Mouse (Mus musculus) neural tube, embryonic 10.5 days (tissue): ENCODE results near the gene Foxn3.
A peak's percentile ranks its signal among the peaks of the same experiment; 100 is the strongest.
"Not testable (repeated sequence)": the region's sequence is repeated elsewhere in the genome, so short reads cannot be mapped to it uniquely, and the experiment has no call there.

Experiments
- DNase-seq: peaks from one replicate; pipeline ENCODE4 v3.0.0-alpha.2; 2017; ENCODE audit warnings: low spot score; ENCODE audit errors: extremely low spot score

Gene Foxn3

DNA sequence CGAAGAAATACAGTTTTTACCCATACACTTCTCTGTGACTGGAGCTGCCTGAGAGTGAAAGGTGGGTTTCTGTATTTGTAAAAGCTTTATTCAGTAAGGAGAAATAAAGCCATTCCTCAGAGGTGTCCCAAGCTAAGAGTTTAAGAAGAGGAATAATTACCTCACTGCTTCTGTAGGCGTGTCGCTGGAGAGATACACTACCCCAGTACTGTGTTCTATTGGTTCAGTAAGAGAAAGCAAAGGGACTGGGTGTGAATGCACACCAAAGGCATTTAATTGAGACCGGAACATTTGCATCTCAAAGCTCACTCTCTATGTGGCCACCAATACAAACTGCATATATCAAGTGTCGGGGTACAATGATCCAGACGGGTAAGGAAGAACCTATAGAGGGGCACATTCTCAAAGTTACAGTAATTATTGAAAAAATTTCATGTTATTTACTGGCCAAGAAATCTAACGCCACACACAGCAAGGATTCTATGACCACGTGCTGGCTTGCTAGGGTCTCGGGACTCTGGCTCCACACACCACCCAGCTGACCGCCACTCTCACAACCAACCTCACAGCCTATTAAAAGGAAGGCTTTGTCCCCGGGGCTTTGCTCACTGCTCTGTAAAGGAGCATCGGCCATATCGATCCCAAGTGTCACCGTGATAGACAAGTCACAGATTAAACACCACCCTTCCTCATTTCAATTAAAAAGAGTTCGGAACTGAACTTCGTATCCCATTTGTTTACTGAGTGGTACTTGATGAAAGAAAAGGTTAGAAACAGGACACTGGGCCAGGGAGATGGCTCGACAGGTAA lies 333.2 kb downstream of the Foxn3 start:
- no peak for DNase-seq

DNA sequence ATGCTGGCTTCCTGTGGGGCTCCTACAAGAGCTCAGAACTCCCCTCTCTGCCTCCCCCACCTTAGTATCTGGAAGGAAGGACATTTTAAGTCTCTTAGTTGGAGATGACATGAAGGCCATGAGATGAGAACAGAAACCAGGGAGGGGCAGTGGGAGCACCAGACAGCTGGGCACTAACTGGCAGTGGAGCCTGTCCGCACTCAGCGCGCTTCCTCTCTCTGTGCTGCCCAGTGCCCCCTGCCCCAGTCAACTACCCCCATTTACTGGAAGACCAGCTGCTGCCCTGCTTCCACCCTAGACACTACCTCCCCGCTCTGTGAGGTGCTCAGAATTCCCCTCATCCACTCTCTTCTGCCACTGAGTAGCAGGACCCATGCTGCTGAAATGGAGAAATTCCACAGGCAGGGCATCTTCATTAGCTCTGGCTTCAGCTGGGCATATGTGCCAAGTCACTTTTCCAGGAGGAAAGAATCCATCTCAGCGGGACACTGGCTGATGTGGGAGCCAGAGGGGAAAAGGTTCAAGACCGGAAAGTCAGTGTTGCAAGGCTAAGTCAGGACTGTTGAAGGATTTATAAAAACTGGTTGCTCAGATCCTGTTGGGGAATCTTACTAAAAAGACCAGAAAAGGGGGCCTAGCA lies 335.9 kb downstream of the Foxn3 start:
- DNase-seq: no peak

DNA sequence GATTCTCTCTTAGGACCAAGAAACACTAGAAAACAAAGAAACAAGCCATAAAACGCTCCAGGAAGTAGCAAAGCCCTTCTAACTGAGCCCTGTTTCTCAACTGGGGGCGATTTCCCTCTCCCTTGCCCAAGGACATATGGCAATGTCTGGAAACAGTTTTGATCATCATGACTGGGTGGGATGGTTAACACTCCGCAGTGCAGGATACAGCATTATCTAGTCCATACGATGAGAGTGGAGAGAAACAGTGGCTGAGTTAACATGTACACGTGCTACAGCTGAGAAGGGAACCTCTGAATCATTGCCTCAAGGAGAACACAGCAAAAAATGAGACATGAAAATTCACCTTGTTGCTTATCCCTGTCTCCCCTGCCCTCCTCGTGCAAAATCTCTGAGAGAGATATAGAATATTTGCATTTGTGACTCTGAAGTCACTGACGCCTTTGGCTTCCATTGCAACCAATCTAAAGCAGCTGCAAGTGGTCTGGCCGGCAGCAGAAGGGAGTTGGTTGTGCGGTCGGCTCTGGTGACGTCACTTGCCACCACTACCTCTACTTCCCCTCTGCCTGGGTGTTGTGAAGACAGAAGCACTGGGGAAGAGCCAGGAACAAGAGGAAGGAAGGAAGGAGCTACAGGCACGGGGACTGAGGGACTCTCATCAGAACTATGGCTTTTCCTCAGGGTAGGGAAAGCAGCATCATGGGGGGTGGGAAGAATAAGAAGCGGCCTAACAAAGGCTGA lies 338.3 kb downstream of the Foxn3 start:
- no peak for DNase-seq

DNA sequence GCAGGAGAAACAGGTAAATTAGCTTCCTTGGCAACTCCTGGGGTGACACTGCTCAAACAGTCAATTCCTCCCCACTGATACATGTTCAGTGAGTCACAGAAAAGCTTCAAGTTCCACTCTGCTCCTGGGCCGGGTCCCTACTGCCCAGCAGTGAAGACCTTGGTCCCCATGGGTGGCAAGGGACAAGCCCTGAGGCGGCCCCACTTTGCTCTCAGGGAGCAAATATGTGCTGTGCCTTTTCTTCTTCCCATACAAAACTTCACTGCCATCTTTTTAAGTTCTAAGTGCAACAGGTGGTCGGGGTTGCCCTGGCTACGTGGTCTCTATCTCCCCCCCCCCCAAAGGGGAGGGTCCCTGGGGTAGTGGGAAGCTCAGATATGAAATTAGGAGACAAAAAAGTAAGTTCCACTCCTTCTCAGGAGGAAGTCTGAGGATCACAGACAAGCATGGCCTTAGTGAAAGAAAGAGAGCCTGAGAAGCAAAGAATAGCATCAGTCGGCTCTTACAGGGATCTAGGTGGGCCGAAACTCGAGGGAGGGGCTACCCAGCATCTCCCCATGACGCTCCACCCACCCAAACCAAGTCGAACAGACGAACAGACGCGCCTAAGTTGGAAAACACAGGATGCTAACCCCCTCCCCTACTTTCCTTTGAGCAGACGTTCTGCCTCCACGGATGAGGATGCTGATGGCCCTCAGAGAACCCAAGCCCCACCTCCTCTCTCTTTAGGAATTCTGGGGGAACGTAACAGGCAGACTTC lies 342.1 kb downstream of the Foxn3 start:
- no peak for DNase-seq

DNA sequence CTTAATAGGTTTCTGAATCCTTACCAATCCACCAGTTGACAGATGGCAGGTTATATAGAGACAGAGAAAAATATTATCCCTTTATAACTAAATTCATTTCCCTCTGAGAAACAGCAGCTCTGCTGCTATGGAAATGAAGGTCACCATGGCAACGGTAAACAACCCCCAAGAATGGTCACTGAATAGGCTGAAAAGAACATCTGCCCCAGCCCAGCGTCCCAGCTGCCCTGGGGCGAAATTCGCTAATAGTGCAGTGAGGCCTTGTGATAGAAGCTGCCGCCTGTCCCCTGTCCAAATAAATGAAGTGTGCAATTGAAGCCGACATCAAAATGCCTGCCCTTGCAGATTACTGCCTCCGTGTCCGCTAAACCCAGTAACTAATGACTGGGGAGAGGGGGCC lies 343.0 kb downstream of the Foxn3 start:
- DNase-seq: peak; percentile 77

DNA sequence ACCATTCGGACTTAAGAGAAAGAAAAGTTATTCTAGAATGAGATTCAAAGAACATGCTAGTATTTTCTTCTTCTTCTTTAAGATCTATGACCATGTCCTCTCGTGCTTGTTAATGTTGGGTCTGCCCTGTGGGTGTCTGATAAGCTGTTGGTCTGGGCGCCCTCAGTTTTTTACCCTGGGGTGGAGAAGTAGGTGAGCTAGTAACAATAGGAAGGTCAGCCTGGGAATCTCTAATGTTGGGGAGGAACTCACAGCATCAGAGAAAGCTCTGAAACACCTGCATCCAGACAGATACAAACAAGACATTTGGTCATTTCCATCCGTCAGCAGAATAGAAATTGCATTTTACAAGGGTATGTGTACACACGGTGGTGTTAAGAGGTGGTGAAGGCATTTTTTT lies 343.6 kb downstream of the Foxn3 start:
- no peak for DNase-seq

DNA sequence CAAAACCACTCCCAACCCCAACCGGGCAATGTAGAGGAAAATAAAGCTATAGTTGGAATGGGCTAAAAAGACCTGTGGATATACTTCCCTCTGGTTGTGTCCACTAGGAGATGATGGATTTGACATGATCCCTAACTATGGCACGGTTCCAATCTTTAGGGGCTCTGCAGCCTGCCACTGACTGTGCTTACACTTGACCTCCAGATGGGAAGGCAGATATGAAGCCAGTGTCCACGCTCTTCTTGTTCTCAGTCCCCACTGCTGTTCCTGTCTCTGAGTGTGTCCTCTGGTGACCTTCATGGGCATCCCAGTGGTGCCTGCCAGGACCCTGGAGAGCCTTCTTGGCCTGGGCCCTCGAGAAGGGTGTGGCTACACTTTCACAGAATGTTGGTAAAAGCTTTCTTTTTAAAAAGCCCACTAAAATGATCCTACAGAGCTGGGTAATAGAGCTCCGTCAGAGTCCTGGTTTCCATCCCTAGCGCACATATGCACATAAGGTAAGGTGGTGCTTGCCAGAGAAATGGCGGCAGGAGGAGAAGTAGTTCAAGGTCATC lies 346.2 kb downstream of the Foxn3 start:
- DNase-seq: no peak

DNA sequence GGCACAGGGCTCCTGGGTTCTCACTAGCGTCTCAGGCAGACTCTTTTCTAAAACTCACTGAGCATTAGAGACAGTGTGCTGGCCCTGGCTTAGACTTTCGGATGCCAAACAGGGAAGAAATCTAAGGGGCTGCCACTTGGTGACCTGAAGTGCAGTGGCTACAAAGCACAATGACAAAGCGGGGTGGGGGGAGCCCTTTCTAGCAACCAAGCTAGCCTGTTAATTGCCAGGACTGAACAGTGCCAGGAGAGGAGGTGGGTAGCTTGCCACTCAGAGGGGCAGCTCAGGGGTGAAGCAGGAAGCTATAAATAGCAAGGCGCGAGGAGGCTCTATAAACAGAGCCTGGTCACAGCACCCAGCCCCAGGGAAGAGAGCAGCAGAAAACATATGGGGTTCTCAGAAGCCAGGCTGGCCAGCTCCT lies 347.0 kb downstream of the Foxn3 start:
- DNase-seq: no peak

DNA sequence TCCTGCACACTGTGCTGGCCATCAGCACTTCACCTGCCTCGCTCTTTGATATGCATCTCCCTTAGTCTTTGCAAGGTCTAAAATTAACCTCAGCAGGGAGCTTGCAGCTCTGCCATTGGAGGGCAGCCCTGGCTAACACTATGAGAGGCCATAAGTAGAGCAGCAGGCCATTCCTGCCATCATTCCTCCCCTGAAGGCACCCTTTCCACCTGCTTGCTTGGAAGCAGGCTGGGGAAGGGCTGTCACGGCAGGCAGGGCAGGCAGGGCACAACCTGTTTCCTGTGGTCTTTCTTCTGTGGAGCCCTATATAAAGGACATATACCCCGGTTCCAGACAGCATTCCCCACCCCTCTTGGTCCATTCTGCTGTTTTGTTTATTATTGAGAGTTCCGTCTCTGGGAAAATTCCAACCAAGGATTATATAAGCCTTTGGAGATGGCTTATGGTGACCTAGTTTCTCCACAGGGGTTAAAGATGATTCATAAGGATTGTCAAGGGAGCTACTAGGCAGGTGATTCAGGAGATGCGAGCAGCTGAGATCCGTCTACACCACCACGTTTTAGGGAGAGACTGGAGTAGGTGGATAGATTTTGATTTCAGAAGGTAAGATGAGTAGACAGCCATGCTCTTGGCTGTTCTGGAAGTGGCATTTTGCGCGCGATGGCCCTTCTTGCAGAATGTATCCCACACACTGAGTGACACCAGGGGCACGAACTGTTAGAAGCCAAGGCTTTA lies 347.7 kb downstream of the Foxn3 start:
- DNase-seq: no peak

DNA sequence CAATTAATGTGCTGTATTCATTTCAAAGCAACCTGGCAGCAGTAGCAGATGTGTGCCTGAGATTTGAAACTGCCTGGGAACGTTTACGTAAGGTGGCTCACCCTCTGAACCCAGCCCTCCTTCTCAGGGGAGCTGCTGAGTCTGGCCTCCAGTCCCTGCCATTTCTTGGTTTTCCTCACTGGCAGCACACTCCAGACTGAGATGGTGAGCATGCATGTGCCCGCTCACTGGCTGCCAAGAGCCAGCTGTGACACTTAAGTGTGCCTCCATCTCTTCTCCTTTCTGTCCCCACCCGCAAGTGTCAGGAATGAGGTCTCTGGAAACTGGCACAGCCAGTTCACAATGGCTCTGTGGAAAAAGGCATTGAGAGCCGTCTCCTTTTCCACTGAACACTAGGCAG lies 349.3 kb downstream of the Foxn3 start:
- no peak for DNase-seq

DNA sequence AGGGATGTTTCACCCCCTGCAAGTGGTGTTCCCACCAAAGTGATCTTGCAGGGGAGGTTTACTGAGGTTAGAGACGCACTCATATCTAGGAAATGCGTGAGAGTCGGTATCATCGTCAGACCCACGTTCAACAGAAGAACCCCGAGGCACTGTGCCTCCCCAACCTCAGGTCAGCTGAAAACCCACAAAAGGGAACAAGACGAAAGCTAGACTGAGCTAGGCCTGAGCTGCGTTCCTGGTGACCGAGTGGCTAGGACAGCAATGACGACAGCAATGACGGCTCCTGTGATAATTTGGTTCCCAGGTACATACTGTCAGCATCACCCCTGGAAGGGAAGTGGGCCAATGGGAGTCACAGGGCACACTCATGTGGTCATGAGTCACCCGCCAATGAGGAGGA lies 350.2 kb downstream of the Foxn3 start:
- DNase-seq: no peak

DNA sequence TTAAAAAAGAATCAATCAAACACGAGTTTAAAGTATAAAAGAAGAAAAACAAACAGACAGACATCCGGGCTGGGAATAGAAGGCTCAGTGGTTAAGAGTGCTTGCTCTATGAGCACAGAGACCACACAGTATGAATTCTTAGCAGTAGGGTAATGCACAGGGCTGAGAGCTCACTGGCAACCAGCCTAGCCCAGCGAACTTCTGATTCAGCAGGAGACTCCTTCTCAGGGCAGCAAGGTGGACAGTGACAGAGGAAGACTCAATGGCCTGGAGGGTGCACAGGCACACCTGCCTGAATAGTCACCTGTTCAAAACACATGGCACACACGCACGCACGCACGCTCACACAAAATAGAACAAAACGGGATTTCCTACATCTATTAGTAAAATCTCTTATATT lies 353.6 kb downstream of the Foxn3 start:
- DNase-seq: no peak

DNA sequence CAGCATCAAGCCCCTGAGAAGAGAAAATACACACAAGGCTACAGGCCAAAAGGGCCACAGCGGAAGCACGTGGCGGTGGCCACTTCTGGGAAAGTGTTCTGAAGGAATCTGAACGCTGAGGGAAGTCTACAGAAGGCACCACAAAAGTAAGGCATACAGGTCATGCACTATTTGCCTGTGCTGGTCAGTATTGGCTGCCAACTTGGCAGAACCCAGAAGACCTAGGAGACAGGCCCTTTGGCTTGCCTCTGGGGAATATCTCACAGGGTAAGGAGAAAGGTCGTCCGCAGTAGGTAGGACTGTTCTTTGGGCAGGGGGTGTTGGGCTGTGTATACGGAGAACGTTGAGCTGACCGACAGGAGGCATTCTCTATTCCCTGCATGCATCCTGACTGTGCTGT lies 355.1 kb downstream of the Foxn3 start:
- DNase-seq: no peak

DNA sequence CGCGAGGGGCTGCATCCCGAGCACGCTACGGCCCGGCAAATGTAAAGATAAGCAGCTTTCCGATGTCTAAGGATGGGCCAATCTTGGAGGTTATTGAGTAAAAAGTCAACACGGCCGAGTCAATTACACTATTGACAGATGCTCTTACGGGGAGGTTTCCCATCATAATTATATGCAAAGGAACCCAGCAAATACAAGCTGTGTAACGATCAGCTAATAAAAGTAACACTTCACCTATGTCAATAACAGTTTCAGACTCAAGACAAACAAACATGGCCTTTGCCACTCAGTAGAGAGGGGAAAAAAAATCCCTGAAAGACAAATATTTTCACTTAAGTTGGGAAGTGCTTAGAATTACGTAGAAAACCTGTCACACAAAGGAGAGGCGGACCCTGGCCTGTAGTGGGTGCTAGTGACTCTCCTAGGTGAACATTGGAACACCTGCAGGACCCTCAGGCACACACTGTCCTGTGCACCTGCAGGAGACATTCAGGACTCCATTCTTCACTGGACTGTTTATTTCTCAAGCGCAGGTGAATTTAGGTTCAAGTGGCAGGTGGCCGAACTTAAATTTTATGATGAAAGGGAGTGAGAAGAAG lies 356.3 kb downstream of the Foxn3 start:
- DNase-seq: no peak

DNA sequence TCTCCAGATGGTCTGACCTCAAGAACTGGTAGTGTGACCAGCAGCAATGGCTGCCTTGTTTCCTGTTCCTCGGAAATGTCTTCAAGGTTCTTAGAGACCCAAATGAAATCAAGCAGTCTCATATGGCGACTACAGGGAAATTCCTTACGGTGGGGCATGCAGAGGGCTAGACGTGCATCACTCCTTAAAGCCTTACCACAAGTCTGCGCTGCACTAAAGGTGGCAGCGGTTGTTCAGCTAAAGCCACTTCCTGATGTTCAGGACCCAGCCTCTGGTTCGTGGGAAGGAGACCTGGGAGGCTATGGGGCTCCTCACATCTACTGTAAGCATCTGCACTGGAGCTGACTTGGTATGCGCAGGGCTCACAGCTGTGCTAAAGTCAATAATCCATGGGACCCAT lies 357.6 kb downstream of the Foxn3 start:
- no peak for DNase-seq

DNA sequence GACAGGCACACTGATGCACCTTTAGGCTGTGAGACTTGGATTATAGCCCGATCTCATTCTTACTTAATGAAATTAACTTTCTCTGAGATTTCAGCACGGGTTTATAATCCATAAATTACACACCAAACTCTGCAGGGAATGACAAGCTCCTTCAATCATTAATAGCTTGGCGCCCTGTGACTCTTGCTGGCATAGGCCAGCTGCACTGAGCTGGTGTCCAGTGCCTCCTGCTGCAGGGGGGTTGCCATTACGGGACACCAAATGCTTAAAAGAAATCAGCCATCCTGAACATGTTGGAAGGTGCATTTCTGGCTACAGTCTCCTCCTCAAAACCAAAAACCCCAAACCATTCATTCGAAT lies 364.3 kb downstream of the Foxn3 start:
- DNase-seq: no peak

DNA sequence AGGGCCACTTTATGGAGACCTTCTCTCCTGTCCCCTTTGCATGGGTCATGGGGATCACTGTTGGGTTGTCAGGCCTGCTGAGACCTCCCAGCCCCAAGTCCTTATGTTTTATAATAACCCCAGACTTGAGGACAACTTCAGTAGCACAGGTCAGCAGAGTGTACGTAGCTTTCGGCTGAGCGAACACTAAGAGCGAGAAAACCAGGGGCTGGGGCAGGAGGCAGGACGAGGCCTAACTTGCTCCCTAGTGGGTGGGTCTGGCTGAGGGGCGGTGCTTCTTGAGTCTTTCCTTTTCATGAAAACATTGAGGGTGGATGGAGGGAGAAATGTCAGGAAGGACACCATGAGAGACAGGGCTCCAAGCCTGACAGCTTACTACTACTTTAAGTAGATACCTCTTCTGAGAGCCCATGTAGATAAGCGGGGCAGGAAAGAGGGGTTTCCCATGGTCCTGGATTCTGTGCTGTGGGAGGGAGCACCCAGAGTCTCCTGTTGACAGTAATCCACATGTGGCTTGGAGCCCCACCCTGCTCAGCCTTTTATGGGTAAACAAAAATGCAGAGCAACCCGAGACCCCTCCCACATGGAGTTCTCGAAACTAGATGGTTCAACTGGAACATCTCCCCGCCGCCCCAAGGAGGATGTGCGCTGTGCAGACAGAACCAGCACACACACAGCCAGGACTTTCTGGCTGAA lies 364.8 kb downstream of the Foxn3 start:
- DNase-seq: no peak

DNA sequence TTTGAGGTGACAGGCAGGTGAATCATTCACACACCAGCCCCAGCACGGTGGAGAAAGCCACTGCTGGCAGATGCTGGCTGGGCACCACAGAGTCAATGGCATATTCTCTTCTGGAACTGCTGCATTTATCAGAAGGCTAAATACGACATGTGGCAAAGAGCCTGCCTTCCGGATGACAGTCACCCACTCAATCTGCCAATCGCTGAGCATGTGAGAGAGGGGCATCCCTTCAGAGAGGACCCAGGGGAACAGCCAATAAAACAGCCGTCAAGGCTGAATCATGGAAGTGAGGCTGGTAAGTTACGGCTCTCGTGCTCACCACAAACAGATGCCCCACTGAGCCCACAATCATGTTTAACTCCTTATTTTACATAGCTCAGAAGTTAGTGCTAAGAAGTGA lies 366.4 kb downstream of the Foxn3 start:
- no peak for DNase-seq

DNA sequence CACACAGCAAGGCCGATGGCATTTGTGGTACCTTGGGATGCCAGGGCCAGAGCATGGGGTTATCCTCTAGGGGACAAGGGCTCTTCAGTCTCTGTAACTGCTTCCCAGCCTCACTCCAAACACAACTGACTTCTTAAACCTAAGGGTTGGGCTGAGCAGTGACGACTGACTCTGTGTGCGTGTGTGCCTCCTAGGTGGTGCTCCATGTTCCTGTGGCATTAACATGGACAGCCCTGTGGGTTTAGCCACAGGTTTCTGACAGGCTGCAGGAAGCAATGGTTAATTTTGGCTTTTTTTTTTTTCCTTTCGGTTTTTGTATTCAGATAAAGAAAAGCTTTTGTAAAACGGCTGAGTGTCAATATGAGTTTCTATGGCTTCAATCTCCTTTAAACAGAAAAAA lies 367.7 kb downstream of the Foxn3 start:
- no peak for DNase-seq

DNA sequence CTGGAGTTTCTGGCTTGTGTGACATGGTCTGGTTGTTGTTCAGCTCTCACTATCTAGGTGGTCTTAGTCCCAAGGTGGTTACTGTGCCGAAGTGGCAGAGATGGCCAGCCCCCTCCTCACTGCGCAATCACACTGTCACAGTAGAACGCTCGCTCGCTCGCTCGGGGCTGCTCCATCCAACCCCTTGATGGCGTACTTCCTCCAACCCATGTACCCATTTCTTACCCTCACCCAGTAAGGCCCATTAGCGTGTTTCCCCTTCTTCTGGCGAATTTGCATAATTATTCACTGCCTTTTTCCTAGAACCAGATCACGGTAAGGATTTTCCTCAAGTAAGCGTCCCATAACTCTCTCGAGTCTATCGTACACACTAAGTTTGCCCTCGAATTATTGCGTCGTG lies 369.3 kb downstream of the Foxn3 start:
- not testable (repeated sequence) for DNase-seq
